Mouse (Mus musculus) layer of hippocampus, adult 8-10 months (tissue): ENCODE results near the gene Asb18. TPM values are rescaled to one million over a fixed set of nuclear protein-coding genes. Genes with fewer than 3 reads are reported as not detected.

ENCODE experiments used
- DNase-seq, 2 experiments: peaks; one replicate each; pipeline ENCODE4 v3.0.0; 2022; ENCODE audit warnings: low spot score in 2 of 2
- total RNA-seq, 4 experiments: library from RNA; stranded (reverse); gene quantifications; 2 replicates each; pipeline ENCODE4 v1.2.4; 2022

Gene Asb18
- total RNA-seq, 4 experiments from 2014 or later, result 2.5 to 2.8 (median 2.6) TPM

DNA sequence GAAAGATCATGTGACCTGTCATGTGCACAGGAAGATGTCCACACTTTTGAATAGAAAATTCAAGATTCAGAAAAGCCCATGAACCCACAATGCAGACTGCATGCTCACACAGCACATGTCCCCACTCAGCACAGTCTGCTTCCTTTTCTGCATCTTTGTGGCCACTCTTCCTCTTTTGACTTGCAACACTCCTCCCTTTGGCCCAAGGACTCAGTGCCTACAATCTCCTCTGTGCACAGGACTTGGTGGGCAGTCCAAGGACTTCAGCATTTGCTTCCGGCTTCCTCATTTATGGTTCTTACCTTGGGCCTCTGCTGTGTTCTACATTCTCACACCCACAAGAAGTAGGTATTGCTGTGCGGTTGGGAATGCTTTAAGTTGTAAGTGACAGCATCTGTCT is 112.2 kb downstream of the Asb18 start:
- DNase-seq, result no peak

DNA sequence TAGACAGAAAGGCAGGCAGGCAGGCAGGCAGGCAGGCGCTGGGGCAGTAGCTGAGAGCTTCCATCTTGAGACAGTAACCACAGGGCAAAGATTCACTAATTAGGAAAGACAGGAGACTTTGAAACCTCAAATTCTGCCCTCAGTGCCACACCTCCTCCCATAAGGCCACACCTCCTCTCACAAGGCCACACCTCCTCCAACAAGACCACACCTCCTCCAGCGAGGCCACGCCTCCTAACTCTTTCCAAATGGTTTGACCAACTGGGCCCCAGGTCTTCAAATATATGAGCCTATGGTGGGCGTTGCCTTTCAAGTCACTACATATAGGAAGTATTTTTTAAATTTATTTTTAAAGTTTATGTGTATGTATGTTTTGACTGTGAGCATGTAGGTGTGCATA is 113.1 kb downstream of the Asb18 start:
- DNase-seq, result no peak

Other genes starting within 250 kb of the Asb18 start
- under 1 TPM in 1 of 4 experiments, not detected in 3; 0.20 TPM for gene Gbx2, start 83.5 kb downstream of the Asb18 start, total RNA-seq
- 1 to 10 TPM; 1.2 to 1.9 (median 1.3) TPM for gene Iqca, start 138.7 kb upstream of the Asb18 start, total RNA-seq
- 10 to 100 TPM; 11.4 to 13.7 (median 12.8) TPM for gene Ackr3, start 189.3 kb upstream of the Asb18 start, total RNA-seq